Mouse (Mus musculus): ENCODE data around the gene Gm3448. TPM values are rescaled to one million over a fixed set of nuclear protein-coding genes. Genes with fewer than 3 reads are reported as not detected.
A peak's percentile ranks its signal among the peaks of the same experiment; 100 is the strongest.

The Gm3448 gene
- polyA plus RNA-seq, 1 experiment: 0.14 TPM

- no peaks in the 10 kb centered on the region for H3K36me3 ChIP-seq (ENCODE audit: control insufficient read depth, insufficient read depth, low read length)
- TF ChIP-seq CTCF (IDR thresholded peaks at IDR 0.05; ENCODE audit: extremely low read depth, insufficient read length, insufficient replicate concordance, low read depth, low read length) (no peak), POLR2A (IDR thresholded peaks at IDR 0.05; ENCODE audit: low read depth, low read length) (no peak)
- WGBS: 88% methylated on average over 2 of the region's 2 CpGs
- H3K27me3 ChIP-seq (ENCODE audit: control insufficient read depth, insufficient read depth, low read length): no peaks in the 10 kb centered on the region
- H3K4me1 ChIP-seq (ENCODE audit: control insufficient read depth, insufficient read depth, insufficient read length, low read length): peaks cover 43% of the 10 kb centered on the region
- no peak overlapping the region for H3K4me3 ChIP-seq (ENCODE audit: low read depth, low read length)
- no peak overlapping the region for H3K27ac ChIP-seq (ENCODE audit: insufficient read depth, low read depth, low read length)
Measured at GRCm38 (mm10) chr17:15072211-15072610, 30.9 kb upstream of the Gm3448 start.

GRCm38 (mm10) chr17:15069124-15069523 is 27.8 kb upstream of the Gm3448 start:
- WGBS: 11% methylated on average over 2 of the region's 2 CpGs
- Histone ChIP-seq H3K27ac (ENCODE audit: insufficient read depth, low read depth, low read length) (peak overlapping the region; percentile 5; the same call in 1 of the 2 replicates), H3K27me3 (ENCODE audit: control insufficient read depth, insufficient read depth, low read length) (no peaks in the 10 kb centered on the region), H3K4me1 (ENCODE audit: control insufficient read depth, insufficient read depth, insufficient read length, low read length) (peaks cover 23% of the 10 kb centered on the region), H3K36me3 (ENCODE audit: control insufficient read depth, insufficient read depth, low read length) (no peaks in the 10 kb centered on the region), H3K4me3 (ENCODE audit: low read depth, low read length) (no peak overlapping the region)
- TF ChIP-seq POLR2A (IDR thresholded peaks at IDR 0.05; ENCODE audit: low read depth, low read length): no peak
- no peak for TF ChIP-seq CTCF (IDR thresholded peaks at IDR 0.05; ENCODE audit: extremely low read depth, insufficient read length, insufficient replicate concordance, low read depth, low read length)

- Histone ChIP-seq H3K36me3 (ENCODE audit: control insufficient read depth, insufficient read depth, low read length) (no peaks in the 10 kb centered on the region), H3K4me3 (ENCODE audit: low read depth, low read length) (no peak overlapping the region), H3K27me3 (ENCODE audit: control insufficient read depth, insufficient read depth, low read length) (no peaks in the 10 kb centered on the region), H3K27ac (ENCODE audit: insufficient read depth, low read depth, low read length) (peak overlapping the region; percentile 86), H3K4me1 (ENCODE audit: control insufficient read depth, insufficient read depth, insufficient read length, low read length) (peaks cover 23% of the 10 kb centered on the region)
- TF ChIP-seq CTCF (IDR thresholded peaks at IDR 0.05; ENCODE audit: extremely low read depth, insufficient read length, insufficient replicate concordance, low read depth, low read length) (no peak), POLR2A (IDR thresholded peaks at IDR 0.05; ENCODE audit: low read depth, low read length) (no peak)
- 46% methylated on average over 8 of the region's 8 CpGs for WGBS
Measured at GRCm38 (mm10) chr17:15068040-15068792, 26.9 kb upstream of the Gm3448 start.

GRCm38 (mm10) chr17:15066911-15067310 is 25.6 kb upstream of the Gm3448 start:
- Histone ChIP-seq H3K27ac (ENCODE audit: insufficient read depth, low read depth, low read length) (no peak overlapping the region), H3K36me3 (ENCODE audit: control insufficient read depth, insufficient read depth, low read length) (peaks cover 6% of the 10 kb centered on the region), H3K4me1 (ENCODE audit: control insufficient read depth, insufficient read depth, insufficient read length, low read length) (peaks cover 23% of the 10 kb centered on the region), H3K27me3 (ENCODE audit: control insufficient read depth, insufficient read depth, low read length) (no peaks in the 10 kb centered on the region), H3K4me3 (ENCODE audit: low read depth, low read length) (no peak overlapping the region)
- TF ChIP-seq POLR2A (IDR thresholded peaks at IDR 0.05; ENCODE audit: low read depth, low read length) (no peak), CTCF (IDR thresholded peaks at IDR 0.05; ENCODE audit: extremely low read depth, insufficient read length, insufficient replicate concordance, low read depth, low read length) (no peak)
- WGBS: 89% methylated on average over 1 of the region's 1 CpGs

- 63% methylated on average over 6 of the region's 6 CpGs for WGBS
- Histone ChIP-seq H3K27me3 (ENCODE audit: control insufficient read depth, insufficient read depth, low read length) (no peaks in the 10 kb centered on the region), H3K4me1 (ENCODE audit: control insufficient read depth, insufficient read depth, insufficient read length, low read length) (peaks cover 23% of the 10 kb centered on the region), H3K27ac (ENCODE audit: insufficient read depth, low read depth, low read length) (no peak overlapping the region), H3K36me3 (ENCODE audit: control insufficient read depth, insufficient read depth, low read length) (peaks cover 12% of the 10 kb centered on the region), H3K4me3 (ENCODE audit: low read depth, low read length) (no peak overlapping the region)
- no peak for TF ChIP-seq CTCF (IDR thresholded peaks at IDR 0.05; ENCODE audit: extremely low read depth, insufficient read length, insufficient replicate concordance, low read depth, low read length)
- TF ChIP-seq POLR2A (IDR thresholded peaks at IDR 0.05; ENCODE audit: low read depth, low read length): no peak
Measured at GRCm38 (mm10) chr17:15066066-15066465, 24.7 kb upstream of the Gm3448 start.

- 43% methylated on average over 13 of the region's 13 CpGs for WGBS
- Histone ChIP-seq H3K27ac (ENCODE audit: insufficient read depth, low read depth, low read length) (no peak overlapping the region), H3K27me3 (ENCODE audit: control insufficient read depth, insufficient read depth, low read length) (no peaks in the 10 kb centered on the region), H3K4me1 (ENCODE audit: control insufficient read depth, insufficient read depth, insufficient read length, low read length) (peaks cover 23% of the 10 kb centered on the region), H3K36me3 (ENCODE audit: control insufficient read depth, insufficient read depth, low read length) (peaks cover 12% of the 10 kb centered on the region), H3K4me3 (ENCODE audit: low read depth, low read length) (no peak overlapping the region)
- peak; percentile 52; the same call in 1 of the 2 replicates for TF ChIP-seq CTCF (IDR thresholded peaks at IDR 0.05; ENCODE audit: extremely low read depth, insufficient read length, insufficient replicate concordance, low read depth, low read length)
- no peak for TF ChIP-seq POLR2A (IDR thresholded peaks at IDR 0.05; ENCODE audit: low read depth, low read length)
Measured at GRCm38 (mm10) chr17:15065391-15066024, 24.2 kb upstream of the Gm3448 start.

GRCm38 (mm10) chr17:15060356-15060755 is 19.0 kb upstream of the Gm3448 start:
- TF ChIP-seq CTCF (IDR thresholded peaks at IDR 0.05; ENCODE audit: extremely low read depth, insufficient read length, insufficient replicate concordance, low read depth, low read length) (no peak), POLR2A (IDR thresholded peaks at IDR 0.05; ENCODE audit: low read depth, low read length) (no peak)
- H3K36me3 ChIP-seq (ENCODE audit: control insufficient read depth, insufficient read depth, low read length): peaks cover 40% of the 10 kb centered on the region
- no peaks in the 10 kb centered on the region for H3K27me3 ChIP-seq (ENCODE audit: control insufficient read depth, insufficient read depth, low read length)
- H3K4me3 ChIP-seq (ENCODE audit: low read depth, low read length): no peak overlapping the region
- no peak overlapping the region for H3K27ac ChIP-seq (ENCODE audit: insufficient read depth, low read depth, low read length)
- WGBS: 93% methylated on average over 6 of the region's 6 CpGs
- H3K4me1 ChIP-seq (ENCODE audit: control insufficient read depth, insufficient read depth, insufficient read length, low read length): no peaks in the 10 kb centered on the region
